Mouse (Mus musculus): ENCODE data around the gene 1190002N15Rik.

Gene 1190002N15Rik

DNA sequence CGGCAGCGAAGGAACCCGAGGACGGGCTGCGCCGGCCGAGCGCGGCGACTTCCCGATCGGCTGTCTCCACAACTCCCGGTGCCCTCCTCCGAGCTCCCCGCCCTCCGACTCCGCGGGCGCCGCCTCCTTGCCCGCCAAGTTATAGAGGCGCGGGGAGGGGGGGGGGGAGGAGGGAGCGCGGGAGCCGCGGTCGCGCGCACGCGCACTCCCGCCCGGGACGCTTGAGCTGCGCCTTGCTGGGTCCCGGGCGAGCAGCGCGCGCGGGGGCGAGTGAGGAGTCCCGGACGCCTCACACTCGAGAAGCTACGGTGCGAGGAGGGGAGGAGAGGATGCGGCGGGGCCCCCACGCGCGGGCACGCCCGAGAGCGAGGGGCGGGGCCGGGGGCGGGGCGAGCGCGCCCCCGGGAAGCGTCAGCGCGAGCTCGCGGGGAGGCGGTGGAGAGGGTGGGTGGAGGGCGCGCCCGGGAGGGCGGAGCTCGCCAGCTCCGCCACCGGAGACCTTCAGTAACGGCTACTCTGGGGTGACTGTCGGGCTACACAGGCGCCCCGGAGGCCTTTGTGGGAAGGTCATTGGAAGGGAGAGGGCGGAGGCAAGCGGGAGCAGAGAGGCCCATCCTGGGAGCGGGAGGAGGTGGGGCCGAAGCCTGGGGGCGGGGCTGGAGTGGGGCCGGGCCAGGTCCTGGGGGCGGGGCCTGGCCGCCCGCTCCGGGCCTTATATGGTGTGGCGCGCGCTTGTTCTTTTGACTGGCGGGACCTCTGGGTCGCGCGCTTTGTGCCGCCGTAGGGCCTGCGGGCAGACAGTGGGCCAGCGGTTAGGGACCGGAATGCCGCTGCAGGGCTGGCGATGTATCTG, at the start of gene 1190002N15Rik:
Gene 1190002N15Rik, minus strand, starts transcription at position 112 of the 853 bp plus-strand sequence.
- DNase-seq, result peak; percentile 94

DNA sequence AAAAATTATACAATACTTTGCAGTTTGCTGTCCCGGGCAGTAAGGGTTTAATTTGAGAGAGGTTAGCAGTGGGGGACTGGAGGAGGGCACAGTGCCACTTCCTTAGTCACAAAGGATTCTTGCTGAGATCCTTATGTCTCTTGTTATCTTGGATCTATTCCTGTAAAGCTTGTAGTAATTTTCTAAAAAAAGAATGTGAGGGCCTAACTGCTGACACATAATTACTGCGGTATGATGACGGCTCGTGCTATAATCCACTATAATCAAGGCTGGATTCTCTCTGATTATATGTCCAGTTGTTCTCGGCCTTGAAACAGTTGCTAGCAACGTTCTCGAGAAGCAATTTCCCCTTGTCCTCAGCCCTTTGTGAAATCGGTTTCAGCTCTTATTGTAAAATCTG, 44.4 kb upstream of the 1190002N15Rik start:
- no peak for DNase-seq

- no peak for DNase-seq
Observed at GRCm38 (mm10) chr9:94581661-94582060, 43.8 kb upstream of the 1190002N15Rik start.

- no peak for DNase-seq
Observed at GRCm38 (mm10) chr9:94580071-94580737, 42.3 kb upstream of the 1190002N15Rik start.

DNA sequence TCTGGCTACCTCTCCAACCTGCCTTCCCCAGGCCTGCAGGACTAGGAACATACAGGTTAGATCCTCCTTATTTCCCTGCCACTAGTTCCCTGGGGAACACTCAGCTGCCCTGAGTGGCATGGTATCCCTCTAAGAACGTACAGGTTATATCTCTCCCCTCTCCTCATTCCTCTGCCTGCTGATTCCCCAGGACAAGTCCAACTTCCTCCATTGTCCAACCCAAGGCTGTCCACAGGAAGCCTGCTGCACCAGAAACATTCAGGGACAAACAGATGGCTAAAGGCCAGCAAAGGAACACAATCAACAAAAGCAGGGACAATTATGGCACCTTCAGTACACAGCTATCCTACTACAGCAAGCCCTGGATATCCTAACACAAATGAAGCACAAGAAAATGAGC, 33.9 kb upstream of the 1190002N15Rik start:
- no peak for DNase-seq

DNA sequence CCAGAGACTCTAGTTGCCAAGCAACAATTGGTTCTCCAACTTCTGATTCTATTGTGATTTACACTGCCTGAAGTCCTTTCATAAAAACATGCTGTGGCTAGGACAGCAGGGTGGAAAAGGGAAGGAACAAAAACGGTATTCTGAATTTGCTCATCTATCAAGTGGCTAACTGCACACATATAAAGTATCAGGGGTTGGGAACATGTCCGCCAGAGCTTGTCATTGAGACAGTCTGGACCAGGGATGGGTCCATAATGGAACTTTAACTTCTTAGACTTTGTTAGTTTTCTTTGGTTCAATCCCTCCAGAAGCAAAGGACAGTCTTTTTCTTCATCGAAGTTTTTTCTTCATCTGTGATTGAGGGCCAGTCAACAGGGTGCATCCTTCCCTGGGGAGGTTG, 30.5 kb upstream of the 1190002N15Rik start:
- DNase-seq, result no peak

GRCm38 (mm10) chr9:94567722-94568314, 29.9 kb upstream of the 1190002N15Rik start:
- no peak for DNase-seq

GRCm38 (mm10) chr9:94556776-94557514, 19.1 kb upstream of the 1190002N15Rik start:
- no peak for DNase-seq

- no peak for DNase-seq
Observed at GRCm38 (mm10) chr9:94556249-94556648, 18.4 kb upstream of the 1190002N15Rik start.

DNA sequence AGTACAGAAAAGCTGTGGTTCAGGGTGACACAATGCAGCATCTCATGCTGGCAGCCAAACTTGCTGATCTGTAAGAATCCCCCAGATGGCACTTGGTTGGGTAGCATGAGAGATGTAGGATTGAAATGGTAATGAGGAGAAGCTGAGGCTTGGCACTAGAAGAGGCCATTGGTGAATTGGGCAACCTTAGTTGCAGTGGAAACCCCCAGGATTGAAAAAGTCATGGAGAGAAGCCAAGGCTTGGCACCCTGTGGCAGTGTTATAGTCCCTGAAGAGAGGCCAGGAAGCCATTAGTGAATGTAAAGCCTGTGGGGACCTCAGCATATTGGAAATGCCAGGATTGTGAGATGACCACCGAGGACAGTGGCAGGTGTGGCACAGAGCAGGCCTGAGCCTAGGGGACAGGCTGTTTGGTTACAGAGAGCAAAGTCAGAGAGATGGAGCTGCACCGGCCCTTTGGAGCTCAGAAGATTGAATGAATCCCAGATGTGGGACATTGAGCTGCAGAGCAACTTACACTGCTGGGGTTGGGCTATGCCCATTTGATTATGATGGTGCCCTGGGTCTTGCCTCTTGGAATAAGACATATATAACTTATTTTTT, 12.7 kb upstream of the 1190002N15Rik start:
- no peak for DNase-seq

- no peak for DNase-seq
Observed at GRCm38 (mm10) chr9:94543881-94544280, 6.0 kb upstream of the 1190002N15Rik start.

GRCm38 (mm10) chr9:94540343-94541095, 2.6 kb upstream of the 1190002N15Rik start:
- no peak for DNase-seq

DNA sequence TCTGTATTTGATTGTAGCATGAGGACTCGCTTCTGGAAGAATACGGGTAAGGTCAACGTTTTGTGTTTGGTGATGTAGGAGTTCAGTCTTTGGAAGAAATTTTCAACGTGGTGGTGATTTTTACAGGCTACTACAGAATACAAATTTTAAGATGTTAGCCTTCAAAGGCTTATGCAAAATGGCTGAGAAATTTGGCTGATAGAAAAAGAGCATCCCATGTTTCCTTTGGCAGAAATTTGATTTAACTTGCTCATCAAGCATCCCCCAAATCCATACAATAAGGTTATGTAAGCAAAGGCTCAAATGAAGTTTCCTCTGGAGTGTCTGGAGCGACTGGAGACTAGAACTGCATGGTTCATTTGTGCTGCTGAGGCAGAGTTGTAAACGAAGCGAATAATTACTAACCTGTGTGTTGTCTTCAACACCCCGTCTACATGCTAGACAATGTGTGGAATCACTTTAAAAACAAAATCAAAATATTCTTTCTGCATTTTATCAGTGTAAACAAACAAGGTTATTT, 1.5 kb upstream of the 1190002N15Rik start:
- DNase-seq, result no peak

- no peak for DNase-seq
Observed at GRCm38 (mm10) chr9:94538823-94539143, 902 bp upstream of the 1190002N15Rik start.

DNA sequence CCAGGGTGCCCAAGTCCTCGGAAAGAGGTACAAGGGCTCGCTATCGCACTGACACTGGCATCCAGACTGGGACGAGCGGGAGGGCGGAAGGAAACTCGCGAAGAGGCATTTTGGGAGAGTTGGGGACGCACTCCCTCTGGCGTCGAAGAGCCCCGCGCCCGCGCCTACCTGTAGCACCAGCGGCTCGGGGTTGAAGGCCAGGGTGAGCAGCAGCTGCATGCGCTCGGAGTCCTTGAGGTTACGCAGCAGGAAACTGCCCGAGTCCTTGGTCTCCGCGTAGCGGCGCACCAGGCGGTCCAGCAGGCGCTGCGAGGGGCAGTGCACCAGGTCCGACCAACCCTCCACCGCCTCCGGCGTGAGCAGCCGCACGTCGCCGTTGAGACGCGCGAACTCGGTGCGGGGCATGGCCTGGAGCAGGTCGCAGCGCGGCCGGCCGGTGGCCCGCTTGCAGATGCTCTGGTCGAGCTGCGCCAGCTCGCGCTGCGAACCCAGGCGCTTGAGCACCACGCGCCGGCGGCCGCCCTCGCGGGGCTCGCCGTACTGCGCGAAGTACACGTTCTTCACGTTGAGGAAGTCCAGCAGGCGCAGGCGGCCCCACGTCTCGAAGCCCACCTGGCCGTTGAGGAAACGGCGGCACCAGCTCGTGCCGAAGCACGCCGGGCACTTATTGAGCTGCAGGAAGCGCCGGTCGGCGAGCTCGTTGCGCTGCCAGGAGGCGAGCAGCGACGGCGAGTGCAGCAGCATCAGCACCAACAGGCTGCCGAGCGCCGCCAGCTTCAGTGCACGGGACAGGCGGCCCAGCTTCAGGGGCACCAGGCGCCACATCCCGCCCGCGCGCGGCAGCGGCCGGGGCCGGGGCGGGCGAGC, 597 bp downstream of the 1190002N15Rik start:
- peak; percentile 83 for DNase-seq

DNA sequence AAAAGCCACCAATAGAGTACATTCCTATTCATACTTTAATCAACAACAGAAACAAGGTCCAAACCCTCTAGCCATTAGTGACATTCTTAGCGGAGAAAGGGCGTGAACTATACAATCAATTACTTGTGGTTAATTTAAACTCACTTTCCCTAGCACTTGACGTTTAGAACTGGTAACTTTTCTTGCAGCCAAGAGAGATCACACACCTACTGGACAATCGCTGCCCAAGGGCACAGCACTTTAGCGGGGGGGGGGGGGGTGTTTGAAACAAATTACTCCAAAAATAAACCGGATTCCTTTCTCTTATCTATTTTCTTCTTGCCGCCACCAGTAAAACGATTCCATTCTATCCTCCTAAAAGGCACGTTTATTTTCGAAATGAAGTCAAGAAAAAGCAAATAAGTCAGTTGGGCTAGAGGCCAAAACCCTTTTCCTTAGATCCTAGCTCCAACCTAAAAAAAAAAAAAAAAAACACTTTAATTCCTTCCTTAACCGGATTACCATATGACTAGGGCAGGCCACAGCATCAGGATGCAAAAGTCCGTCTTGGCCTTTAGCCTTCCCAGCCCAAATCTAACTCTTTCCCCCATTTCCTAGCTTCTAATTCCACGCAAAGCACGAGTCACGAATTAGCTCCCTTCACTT, 1.5 kb downstream of the 1190002N15Rik start:
- no peak for DNase-seq

GRCm38 (mm10) chr9:94534795-94535194, 3.1 kb downstream of the 1190002N15Rik start:
- no peak for DNase-seq

DNA sequence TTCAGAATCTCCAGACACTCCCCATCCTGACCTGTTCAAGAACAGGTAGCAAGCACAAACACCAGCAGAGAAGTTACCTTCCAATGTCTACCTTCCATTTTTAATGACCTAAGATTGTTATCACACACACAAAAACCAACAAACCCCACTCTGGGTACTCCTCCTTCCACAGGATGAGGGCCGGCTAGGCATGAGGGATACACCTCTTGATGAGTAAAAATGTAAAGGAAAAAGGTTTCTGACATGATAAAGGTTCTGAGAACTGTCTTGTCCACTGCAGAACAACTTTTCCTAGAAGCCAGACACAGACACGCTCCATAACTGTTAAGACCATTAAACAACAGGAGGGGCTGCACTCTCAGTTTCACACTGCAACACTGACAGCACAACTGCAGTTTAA, 3.7 kb downstream of the 1190002N15Rik start:
- no peak for DNase-seq

- DNase-seq, result peak; percentile 55
Observed at GRCm38 (mm10) chr9:94533641-94534040, 4.2 kb downstream of the 1190002N15Rik start.

DNA sequence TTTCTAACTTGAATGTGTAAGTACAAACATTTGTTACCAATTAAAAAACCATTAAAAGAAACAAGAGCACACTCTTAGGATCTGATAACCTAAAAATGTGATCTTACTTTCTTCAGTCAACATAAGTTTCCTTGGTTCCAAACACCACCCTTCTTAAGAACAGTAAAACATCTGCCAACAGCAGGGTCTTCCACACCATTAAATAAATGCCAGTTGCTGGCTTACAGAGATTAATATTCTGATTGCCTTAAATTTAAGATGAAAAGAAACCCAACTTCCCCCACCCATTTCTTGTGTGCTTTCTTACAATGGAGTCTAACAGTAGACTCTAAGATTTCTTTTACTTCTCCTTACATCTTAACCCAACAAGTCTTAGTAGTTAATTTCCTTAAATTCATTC, 7.9 kb downstream of the 1190002N15Rik start:
- no peak for DNase-seq

Measured in thymus, postnatal 25 days (tissue).